Mouse (Mus musculus) limb, embryonic 11.5 days (tissue): ENCODE results near the gene Kctd13. TPM values are rescaled to one million over a fixed set of nuclear protein-coding genes. Genes with fewer than 3 reads are reported as not detected.

Experiments used
- ATAC-seq: fragments of 200-750 bp; cut with Nextera tagmentation; 2 replicates; pipeline ENCODE4 v1.8.0; 2017; ENCODE audit warnings: low read depth; ENCODE audit not compliant: insufficient number of reproducible peaks, low FRiP score, low TSS enrichment
- DNase-seq: peaks from one replicate; pipeline ENCODE4 v3.0.0-alpha.2; 2015; ENCODE audit warnings: low spot score
- H3K27ac ChIP-seq: fragments of 300-500 bp; sonication (generic); replicated peaks from 2 replicates; pipeline ENCODE4 v1.5.1; 2014; ENCODE audit warnings: low read depth, mild to moderate bottlenecking, low read length
- H3K27me3 ChIP-seq: fragments of 300-500 bp; sonication (generic); 2 replicates; pipeline ENCODE4 v1.6.1; 2014; ENCODE audit warnings: mild to moderate bottlenecking, low read length, mixed read lengths; ENCODE audit not compliant: control insufficient read depth, insufficient read depth
- H3K36me3 ChIP-seq: fragments of 300-500 bp; sonication (generic); 2 replicates; pipeline ENCODE4 v1.6.1; 2014; ENCODE audit warnings: mild to moderate bottlenecking, low read length, moderate library complexity, mixed read lengths; ENCODE audit not compliant: control insufficient read depth, insufficient read depth
- H3K4me1 ChIP-seq: fragments of 300-500 bp; sonication (generic); 2 replicates; pipeline ENCODE4 v1.6.1; 2014; ENCODE audit warnings: low read length, mixed read lengths; ENCODE audit not compliant: control insufficient read depth, insufficient read depth
- H3K4me2 ChIP-seq: fragments of 300-500 bp; sonication (generic); 2 replicates; pipeline ENCODE4 v1.6.1; 2014; ENCODE audit warnings: low read depth, mild to moderate bottlenecking, moderate library complexity; ENCODE audit not compliant: severe bottlenecking
- H3K4me3 ChIP-seq: fragments of 300-500 bp; sonication (generic); 2 replicates; pipeline ENCODE4 v1.5.1; 2014; ENCODE audit warnings: low read depth, low read length
- H3K9ac ChIP-seq: fragments of 300-500 bp; sonication (generic); 2 replicates; pipeline ENCODE4 v1.6.1; 2014; ENCODE audit warnings: mild to moderate bottlenecking, low read length
- H3K9me3 ChIP-seq: fragments of 300-500 bp; sonication (generic); 2 replicates; pipeline ENCODE4 v1.6.1; 2016; ENCODE audit warnings: low read length; ENCODE audit not compliant: control insufficient read depth
- WGBS: fragments of 180-500 bp; shearing (Covaris S2); extraction: QIAGEN DNeasy Blood & Tissue Kit; methylation state at CpG from one replicate; pipeline ENCODE4 v1.1.7; 2014; 5-methylcytosine and 5-hydroxymethylcytosine counted together
- polyA plus RNA-seq: library from polyadenylated mRNA; unstranded; fragments of >200 nt; fragmentation: Nextera tagmentation; extraction: Ambion mirVana; gene quantifications from 2 replicates; pipeline ENCODE4 v1.2.1, GENCODE M21; 2014

Gene Kctd13
- polyA plus RNA-seq, 1 experiment from 2014 or later = 17.5 TPM

DNA sequence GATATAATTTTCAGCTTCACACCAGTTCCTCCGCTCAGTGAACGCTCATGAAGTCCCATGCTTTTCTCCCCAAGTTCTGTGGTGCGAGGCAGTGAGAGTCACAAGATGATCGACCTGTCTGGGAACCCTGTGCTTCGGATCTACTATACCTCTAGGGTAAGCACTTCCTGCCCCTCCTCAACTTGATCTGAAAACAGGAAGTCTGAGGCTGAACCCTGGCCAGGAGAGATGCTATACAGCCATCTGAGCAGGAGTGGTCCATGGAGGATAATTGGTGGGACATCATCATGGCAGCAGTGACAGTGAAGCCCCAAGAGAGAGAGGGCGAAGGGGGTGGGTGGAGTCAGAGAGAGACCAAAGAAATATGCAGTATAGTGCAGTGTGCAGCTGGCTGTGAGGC is 50.2 kb downstream of the Kctd13 start:
- 94% methylated on average over 6 of the region's 6 CpGs for WGBS
- Histone ChIP-seq H3K9me3 (no peaks in the 10 kb centered on the region), H3K36me3 (peaks cover 17% of the 10 kb centered on the region; the same call in 1 of the 2 replicates), H3K27ac (no peak overlapping the region), H3K9ac (no peak overlapping the region), H3K4me3 (no peak overlapping the region), H3K4me2 (no peak overlapping the region), H3K27me3 (no peaks in the 10 kb centered on the region), H3K4me1 (no peaks in the 10 kb centered on the region; the same call in 1 of the 2 replicates)
- no peak for DNase-seq
- ATAC-seq = no peak

DNA sequence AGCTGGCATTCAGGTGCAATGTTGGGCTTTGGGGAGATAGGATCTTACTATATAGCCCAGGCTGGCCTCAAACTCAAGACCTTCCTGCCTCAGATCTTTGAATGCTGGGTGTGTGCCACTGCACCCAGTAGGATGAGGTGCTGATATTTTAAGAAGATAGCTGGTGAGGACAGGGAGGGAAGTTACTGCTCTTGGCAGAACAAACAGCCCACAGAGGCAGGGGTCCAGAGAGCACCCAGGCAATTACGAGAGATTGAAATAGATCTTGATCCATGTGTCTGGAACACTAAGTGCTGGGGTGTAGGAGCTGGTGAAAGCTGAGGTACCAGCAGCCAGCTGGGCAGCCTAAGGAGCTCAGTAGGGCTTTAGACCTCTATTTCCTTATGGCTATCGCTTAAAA is 52.9 kb downstream of the Kctd13 start:
- Histone ChIP-seq H3K4me2 (no peak overlapping the region), H3K27me3 (no peaks in the 10 kb centered on the region), H3K27ac (no peak overlapping the region), H3K4me1 (no peaks in the 10 kb centered on the region), H3K9ac (no peak overlapping the region), H3K9me3 (no peaks in the 10 kb centered on the region), H3K36me3 (peaks cover 17% of the 10 kb centered on the region; the same call in 1 of the 2 replicates), H3K4me3 (no peak overlapping the region)
- ATAC-seq (no peak), DNase-seq (no peak)
- WGBS = 92% methylated on average over 2 of the region's 2 CpGs

DNA sequence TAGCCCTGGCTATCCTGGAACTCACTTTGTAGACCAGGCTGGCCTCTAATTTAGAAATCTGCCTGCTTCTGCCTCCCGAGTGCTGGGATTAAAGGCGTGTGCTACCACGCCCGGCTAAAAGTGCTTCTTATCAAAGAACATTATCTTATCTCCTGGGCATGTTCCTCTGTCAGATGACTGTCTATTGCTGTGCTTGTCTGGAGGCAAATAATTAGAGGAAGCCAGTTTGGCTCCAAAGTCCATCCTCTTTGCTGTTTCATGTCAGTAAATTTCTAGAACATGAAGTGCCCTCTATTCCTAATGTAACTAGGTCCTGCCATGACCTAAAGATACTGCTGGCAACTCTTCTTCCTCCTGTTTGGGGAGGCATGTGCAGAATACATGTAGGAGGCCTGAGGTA is 53.4 kb downstream of the Kctd13 start:
- H3K36me3 ChIP-seq = peaks cover 17% of the 10 kb centered on the region; the same call in 1 of the 2 replicates
- no peaks in the 10 kb centered on the region for H3K9me3 ChIP-seq
- no peak overlapping the region for H3K9ac ChIP-seq
- no peak overlapping the region for H3K27ac ChIP-seq
- no peaks in the 10 kb centered on the region for H3K27me3 ChIP-seq
- DNase-seq (no peak), ATAC-seq (no peak)
- H3K4me3 ChIP-seq = no peak overlapping the region
- 95% methylated on average over 4 of the region's 4 CpGs for whole genome bisulfite sequencing
- H3K4me2 ChIP-seq = no peak overlapping the region
- H3K4me1 ChIP-seq = no peaks in the 10 kb centered on the region

DNA sequence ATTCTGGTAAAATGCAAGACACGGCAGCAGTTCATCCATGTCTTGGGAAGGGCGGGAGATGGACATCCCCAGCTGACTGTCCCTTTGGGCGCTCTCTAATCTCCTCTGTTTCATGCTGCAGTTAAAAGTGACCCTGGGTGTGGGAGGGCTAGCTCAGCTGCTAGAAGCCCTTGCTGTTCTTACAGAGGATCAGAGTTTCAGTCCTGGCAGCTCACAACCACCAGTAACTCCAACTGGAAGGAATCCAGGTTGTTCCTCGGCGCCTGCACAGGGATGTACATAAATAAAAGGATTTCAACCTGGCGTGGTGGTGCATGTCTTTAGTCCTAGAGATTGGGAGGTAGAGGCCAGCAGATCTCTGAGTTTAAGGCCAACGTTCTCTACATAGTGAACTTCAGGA is 54.4 kb downstream of the Kctd13 start:
- 85% methylated on average over 7 of the region's 7 CpGs for WGBS
- no peaks in the 10 kb centered on the region for H3K4me1 ChIP-seq
- DNase-seq = no peak
- no peaks in the 10 kb centered on the region for H3K9me3 ChIP-seq
- H3K4me2 ChIP-seq = no peak overlapping the region
- ATAC-seq = no peak
- H3K27me3 ChIP-seq = no peaks in the 10 kb centered on the region
- no peak overlapping the region for H3K27ac ChIP-seq
- H3K36me3 ChIP-seq = peaks cover 14% of the 10 kb centered on the region; the same call in 1 of the 2 replicates
- no peak overlapping the region for H3K4me3 ChIP-seq
- no peak overlapping the region for H3K9ac ChIP-seq

DNA sequence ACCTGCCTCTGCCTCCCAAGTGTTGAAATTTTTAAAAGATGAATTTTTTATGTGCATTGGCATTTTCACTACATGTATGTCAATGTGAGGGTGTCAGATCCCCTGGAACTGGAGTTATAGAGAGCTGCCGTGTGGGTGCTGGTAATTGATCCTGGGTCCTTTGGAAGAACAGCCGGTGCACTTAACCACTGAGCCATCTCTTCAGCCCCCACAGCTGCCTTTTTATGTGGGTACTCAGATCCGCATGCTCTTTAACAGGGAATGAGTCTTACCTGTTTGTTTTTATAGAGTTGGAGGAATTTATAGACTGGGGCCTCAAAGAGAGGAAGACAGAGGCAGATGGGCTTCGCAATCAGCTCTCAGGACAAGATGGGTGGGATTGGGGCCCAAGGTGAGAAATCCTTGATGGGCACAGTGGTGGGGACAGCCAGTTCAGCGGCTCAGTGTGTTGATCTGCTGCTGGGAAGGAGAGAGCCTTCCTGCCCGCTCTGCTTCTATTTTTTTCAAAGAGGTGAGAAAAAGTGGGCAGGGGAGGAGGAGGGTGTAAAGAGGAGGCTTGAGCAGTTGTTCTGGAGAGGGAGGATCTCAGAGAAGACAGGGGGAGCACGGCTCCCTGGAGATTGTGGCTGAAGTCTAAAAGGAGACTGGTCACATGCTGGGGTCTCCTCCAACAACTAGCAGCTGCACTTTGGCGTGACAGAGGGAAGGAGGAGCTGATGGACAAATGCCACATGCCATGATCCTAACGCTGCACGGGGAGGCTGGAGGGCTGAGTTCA is 56.2 kb downstream of the Kctd13 start:
- Histone ChIP-seq H3K27me3 (no peaks in the 10 kb centered on the region), H3K9ac (no peak overlapping the region), H3K36me3 (peaks cover 3% of the 10 kb centered on the region; the same call in 1 of the 2 replicates), H3K4me3 (no peak overlapping the region), H3K27ac (no peak overlapping the region), H3K9me3 (no peaks in the 10 kb centered on the region), H3K4me1 (no peaks in the 10 kb centered on the region), H3K4me2 (no peak overlapping the region)
- 35% methylated on average over 10 of the region's 10 CpGs for WGBS
- ATAC-seq = no peak
- no peak for DNase-seq

DNA sequence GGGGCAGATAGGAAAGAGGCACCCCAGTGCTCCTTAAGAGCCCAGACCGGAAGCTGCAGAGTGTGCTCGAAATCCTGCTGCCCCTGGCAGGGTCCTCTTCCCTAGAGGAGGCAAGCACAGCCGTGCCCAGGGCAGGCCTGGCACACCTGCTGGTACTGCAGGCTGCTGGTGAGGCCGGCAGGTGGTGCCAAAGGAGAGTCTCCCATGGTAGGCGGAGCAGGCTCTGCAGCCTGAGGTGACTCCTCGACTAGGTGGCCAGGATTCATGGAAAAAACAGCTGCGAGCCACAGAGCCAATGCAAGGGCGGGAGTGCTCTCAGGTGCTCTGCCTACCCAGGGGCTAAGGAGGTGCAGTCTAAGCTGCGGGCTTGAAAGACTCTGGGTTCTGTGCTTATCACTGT is 57.6 kb downstream of the Kctd13 start:
- ATAC-seq = no peak
- WGBS = 40% methylated on average over 9 of the region's 9 CpGs
- no peaks in the 10 kb centered on the region for H3K4me1 ChIP-seq
- no peak overlapping the region for H3K4me2 ChIP-seq
- H3K27me3 ChIP-seq = no peaks in the 10 kb centered on the region
- H3K36me3 ChIP-seq = no peaks in the 10 kb centered on the region
- H3K9me3 ChIP-seq = no peaks in the 10 kb centered on the region
- no peak overlapping the region for H3K27ac ChIP-seq
- H3K4me3 ChIP-seq = no peak overlapping the region
- peak; percentile 36 for DNase-seq
- no peak overlapping the region for H3K9ac ChIP-seq

- WGBS = 74% methylated on average over 8 of the region's 8 CpGs
- H3K4me1 ChIP-seq = no peaks in the 10 kb centered on the region
- H3K9me3 ChIP-seq = no peaks in the 10 kb centered on the region
- no peak overlapping the region for H3K9ac ChIP-seq
- no peak for ATAC-seq
- no peaks in the 10 kb centered on the region for H3K27me3 ChIP-seq
- DNase-seq = no peak
- H3K4me2 ChIP-seq = no peak overlapping the region
- H3K27ac ChIP-seq = no peak overlapping the region
- H3K4me3 ChIP-seq = no peak overlapping the region
- no peaks in the 10 kb centered on the region for H3K36me3 ChIP-seq
These were observed 60.1 kb downstream of the Kctd13 start for GRCm38 (mm10) chr7:126988816-126989215.
